Mouse (Mus musculus) midbrain, embryonic 16.5 days (tissue): Measurements from ENCODE around the gene BC035044. TPM values are rescaled to one million over a fixed set of nuclear protein-coding genes. Genes with fewer than 3 reads are reported as not detected.

Experiments
- ATAC-seq: fragments of 200-750 bp; cut with Nextera tagmentation; 2 replicates; pipeline ENCODE4 v1.8.0; 2017; ENCODE audit warnings: moderate TSS enrichment
- H3K27ac ChIP-seq: fragments of 300-500 bp; sonication (generic); 2 replicates; pipeline ENCODE4 v1.5.1; 2014; ENCODE audit warnings: mild to moderate bottlenecking, low read length, mixed read lengths
- H3K27me3 ChIP-seq: fragments of 300-500 bp; sonication (generic); 2 replicates; pipeline ENCODE4 v1.6.1; 2014; ENCODE audit warnings: low read depth, low read length, mixed read lengths; ENCODE audit not compliant: control insufficient read depth, insufficient read depth
- H3K36me3 ChIP-seq: fragments of 300-500 bp; sonication (generic); 2 replicates; pipeline ENCODE4 v1.6.1; 2014; ENCODE audit warnings: mild to moderate bottlenecking, low read length, moderate library complexity, mixed read lengths; ENCODE audit not compliant: control insufficient read depth, insufficient read depth
- H3K4me1 ChIP-seq: fragments of 300-500 bp; sonication (generic); 2 replicates; pipeline ENCODE4 v1.6.1; 2014; ENCODE audit warnings: mild to moderate bottlenecking, low read length, mixed read lengths; ENCODE audit not compliant: control insufficient read depth, insufficient read depth
- H3K4me2 ChIP-seq: fragments of 300-500 bp; sonication (generic); 2 replicates; pipeline ENCODE4 v1.6.1; 2014; ENCODE audit warnings: mild to moderate bottlenecking, low read length, mixed read lengths
- H3K4me3 ChIP-seq: fragments of 300-500 bp; sonication (generic); 2 replicates; pipeline ENCODE4 v1.5.1; 2014; ENCODE audit warnings: low read depth, mild to moderate bottlenecking, low read length, moderate library complexity, mixed read lengths
- H3K9ac ChIP-seq: fragments of 300-500 bp; sonication (generic); 2 replicates; pipeline ENCODE4 v1.6.1; 2014; ENCODE audit warnings: low read depth, low read length, mixed read lengths
- H3K9me3 ChIP-seq: fragments of 300-500 bp; sonication (generic); replicated peaks from 2 replicates; pipeline ENCODE4 v1.6.1; 2014; ENCODE audit warnings: mild to moderate bottlenecking, low read length, mixed read lengths; ENCODE audit not compliant: control insufficient read depth, poor library complexity, severe bottlenecking
- WGBS: fragments of 180-500 bp; shearing (Covaris S2); extraction: QIAGEN DNeasy Blood & Tissue Kit; methylation state at CpG from one replicate; pipeline ENCODE4 v1.1.7; 2014; 5-methylcytosine and 5-hydroxymethylcytosine counted together
- polyA plus RNA-seq: library from polyadenylated mRNA; unstranded; fragments of >200 nt; fragmentation: Nextera tagmentation; extraction: Ambion mirVana; gene quantifications from 2 replicates; pipeline ENCODE4 v1.2.1, GENCODE M21; 2015

Gene BC035044
- polyA plus RNA-seq, 1 experiment from 2014 or later: 0.23 TPM

DNA sequence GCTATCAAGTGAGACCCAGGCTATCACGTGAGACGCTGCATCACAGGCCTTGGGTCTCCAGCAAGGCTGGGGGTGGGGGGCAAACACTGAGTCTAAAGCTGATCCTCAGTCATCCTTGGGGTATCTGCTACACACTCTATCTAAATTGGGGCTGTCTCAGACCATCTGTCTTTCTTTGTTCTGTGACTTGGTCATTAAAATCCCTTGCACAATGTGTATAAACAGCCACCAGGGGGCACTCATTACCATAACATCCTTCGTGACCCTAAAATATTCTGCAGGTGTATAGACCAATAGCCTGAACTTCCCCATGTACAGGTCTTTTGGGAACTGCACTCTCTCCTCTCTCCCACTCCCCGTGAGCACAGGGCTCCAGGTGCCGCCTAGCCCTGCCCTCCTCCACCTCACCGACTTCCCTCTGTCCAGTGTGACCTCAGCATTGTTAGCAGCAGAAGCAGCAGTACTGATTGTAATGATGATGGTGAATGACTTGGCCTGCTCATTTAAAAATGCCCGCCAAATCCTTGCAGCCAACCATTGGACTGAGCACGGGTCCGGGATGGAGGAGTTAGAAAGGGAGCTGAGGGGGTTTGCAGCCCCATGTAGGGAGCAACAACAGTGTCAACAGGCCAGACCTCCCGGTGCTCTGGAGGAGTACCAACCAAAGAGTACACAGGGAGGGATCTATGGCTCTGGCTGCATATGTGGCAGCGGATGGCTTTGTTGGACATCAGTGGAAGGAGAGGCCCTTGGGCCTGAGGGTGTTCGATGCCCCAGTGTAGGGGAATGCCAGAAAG lies 36.7 kb downstream of the BC035044 start:
- H3K4me1 ChIP-seq: no peaks in the 10 kb centered on the region
- 44% methylated on average over 12 of the region's 12 CpGs for WGBS
- no peak overlapping the region for H3K4me3 ChIP-seq
- H3K27me3 ChIP-seq: no peaks in the 10 kb centered on the region
- peak overlapping the region; percentile 20 for H3K4me2 ChIP-seq
- no peaks in the 10 kb centered on the region for H3K9me3 ChIP-seq
- H3K36me3 ChIP-seq: no peaks in the 10 kb centered on the region
- H3K27ac ChIP-seq: no peak overlapping the region
- H3K9ac ChIP-seq: no peak overlapping the region
- peak; percentile 83 for ATAC-seq

GRCm38 (mm10) chr6:128852766-128853165 lies 38.2 kb downstream of the BC035044 start:
- no peaks in the 10 kb centered on the region for H3K36me3 ChIP-seq
- no peak overlapping the region for H3K4me3 ChIP-seq
- no peaks in the 10 kb centered on the region for H3K4me1 ChIP-seq
- H3K9me3 ChIP-seq: no peaks in the 10 kb centered on the region
- no peak overlapping the region for H3K4me2 ChIP-seq
- H3K27me3 ChIP-seq: no peaks in the 10 kb centered on the region
- 89% methylated on average over 3 of the region's 3 CpGs for WGBS
- H3K27ac ChIP-seq: no peak overlapping the region
- H3K9ac ChIP-seq: no peak overlapping the region
- no peak for ATAC-seq

GRCm38 (mm10) chr6:128851151-128851550 lies 39.8 kb downstream of the BC035044 start:
- ATAC-seq: no peak
- 87% methylated on average over 2 of the region's 2 CpGs for WGBS
- Histone ChIP-seq H3K9me3 (no peaks in the 10 kb centered on the region), H3K9ac (no peak overlapping the region), H3K27ac (no peak overlapping the region), H3K4me1 (no peaks in the 10 kb centered on the region), H3K4me2 (no peak overlapping the region), H3K4me3 (no peak overlapping the region), H3K27me3 (no peaks in the 10 kb centered on the region), H3K36me3 (no peaks in the 10 kb centered on the region)

GRCm38 (mm10) chr6:128850671-128851070 lies 40.3 kb downstream of the BC035044 start:
- Histone ChIP-seq H3K27me3 (no peaks in the 10 kb centered on the region), H3K9me3 (no peaks in the 10 kb centered on the region), H3K4me2 (no peak overlapping the region), H3K36me3 (no peaks in the 10 kb centered on the region), H3K9ac (no peak overlapping the region), H3K4me3 (no peak overlapping the region), H3K27ac (no peak overlapping the region), H3K4me1 (no peaks in the 10 kb centered on the region)
- ATAC-seq: no peak
- WGBS: 83% methylated on average over 2 of the region's 2 CpGs

- Histone ChIP-seq H3K9me3 (no peaks in the 10 kb centered on the region), H3K27ac (no peak overlapping the region), H3K36me3 (no peaks in the 10 kb centered on the region), H3K4me2 (no peak overlapping the region), H3K4me1 (no peaks in the 10 kb centered on the region), H3K9ac (no peak overlapping the region), H3K4me3 (no peak overlapping the region), H3K27me3 (no peaks in the 10 kb centered on the region)
- ATAC-seq: no peak
- 47% methylated on average over 2 of the region's 2 CpGs for WGBS
Measured at GRCm38 (mm10) chr6:128849902-128850301, 41.0 kb downstream of the BC035044 start.

DNA sequence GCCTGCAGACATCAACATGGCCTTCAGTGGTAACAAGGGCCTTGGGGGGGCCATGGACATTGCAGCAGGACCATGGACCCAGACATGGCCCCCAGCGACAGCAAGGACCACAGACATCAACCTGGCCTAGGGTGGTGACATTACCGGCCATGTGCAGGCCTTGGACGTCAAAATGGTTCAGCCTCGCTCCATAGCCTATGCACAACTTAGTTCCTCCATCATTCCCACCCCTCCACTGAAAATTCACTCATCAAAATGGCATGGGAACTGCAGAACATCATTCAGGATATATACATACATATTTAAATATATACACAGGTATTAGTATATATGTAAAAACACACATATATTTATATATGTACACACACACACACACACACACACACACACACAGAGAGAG lies 43.5 kb downstream of the BC035044 start:
- Histone ChIP-seq H3K36me3 (no peaks in the 10 kb centered on the region), H3K4me2 (no peak overlapping the region), H3K27me3 (no peaks in the 10 kb centered on the region), H3K9me3 (no peaks in the 10 kb centered on the region), H3K4me3 (no peak overlapping the region), H3K27ac (no peak overlapping the region), H3K4me1 (peaks cover 9% of the 10 kb centered on the region), H3K9ac (no peak overlapping the region)
- WGBS: 94% methylated on average over 4 of the region's 4 CpGs
- no peak for ATAC-seq

DNA sequence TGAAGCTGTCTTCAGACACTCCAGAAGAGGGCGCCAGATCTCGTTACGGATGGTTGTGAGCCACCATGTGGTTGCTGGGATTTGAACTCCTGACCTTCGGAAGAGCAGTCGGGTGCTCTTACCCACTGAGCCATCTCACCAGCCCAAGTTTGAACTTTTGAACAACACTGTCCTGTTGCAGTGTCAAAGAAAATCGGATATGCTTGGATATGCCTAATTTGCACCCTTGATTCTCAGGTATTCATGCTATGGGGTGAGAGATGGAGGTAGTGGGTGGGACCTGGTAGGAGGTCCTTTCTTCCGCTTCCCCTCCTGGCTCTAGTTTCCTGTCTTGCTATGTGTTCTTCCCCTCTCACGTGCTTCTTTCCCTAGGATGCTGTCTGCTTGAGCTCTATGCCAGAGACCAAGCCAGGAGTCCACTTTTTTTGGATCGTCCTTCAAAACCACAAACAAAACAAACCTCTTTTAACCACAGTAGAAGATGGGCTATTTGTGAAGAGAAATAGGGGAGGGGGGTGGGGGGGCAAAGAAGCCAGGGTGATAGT lies 44.9 kb downstream of the BC035044 start:
- H3K36me3 ChIP-seq: no peaks in the 10 kb centered on the region
- 73% methylated on average over 6 of the region's 9 CpGs for WGBS

DNA sequence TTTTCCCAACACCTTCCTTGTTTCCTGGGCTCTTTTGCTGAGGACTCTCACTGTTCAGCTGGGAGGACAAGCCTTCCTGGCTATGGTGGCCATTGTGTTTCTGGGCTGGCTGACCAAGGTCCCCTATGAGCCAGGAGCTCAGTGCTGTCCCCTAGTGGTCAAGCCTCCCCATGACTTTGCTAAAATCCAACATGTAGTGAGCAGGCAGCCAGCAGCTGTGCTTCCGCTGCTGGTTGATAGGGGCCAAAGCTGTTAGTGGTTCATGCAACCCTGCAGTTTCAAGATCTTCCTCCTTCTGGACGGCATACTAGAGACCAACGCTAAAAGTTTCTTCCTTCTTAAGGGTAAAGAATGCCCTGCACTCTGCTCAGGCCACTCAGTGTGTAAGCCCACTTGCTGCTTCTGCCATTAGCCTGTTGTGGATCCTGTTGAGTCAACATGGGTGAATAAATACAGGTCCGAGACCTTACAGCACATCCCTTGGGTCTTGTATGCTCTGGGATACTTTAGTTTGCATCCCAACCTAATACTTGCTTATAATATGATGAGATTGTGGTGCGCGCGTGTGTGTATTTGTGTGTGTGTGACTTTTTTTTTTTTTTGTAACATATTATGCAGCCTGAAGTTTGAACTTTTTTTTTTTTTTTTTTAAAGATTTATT lies 45.5 kb downstream of the BC035044 start:
- no peak overlapping the region for H3K4me3 ChIP-seq
- 24% methylated on average over 7 of the region's 7 CpGs for WGBS
- H3K4me2 ChIP-seq: 0 out of 2 replicates have a peak overlapping the region, but pooled peaks have one; percentile 7
- H3K36me3 ChIP-seq: no peaks in the 10 kb centered on the region
- no peak overlapping the region for H3K9ac ChIP-seq
- H3K4me1 ChIP-seq: peaks cover 16% of the 10 kb centered on the region
- no peak overlapping the region for H3K27ac ChIP-seq
- no peaks in the 10 kb centered on the region for H3K9me3 ChIP-seq
- no peaks in the 10 kb centered on the region for H3K27me3 ChIP-seq
- no peak for ATAC-seq

More for the DNA sequence above, 44.9 kb downstream of the BC035044 start:
- no peak for ATAC-seq
- Histone ChIP-seq H3K9ac (no peak overlapping the region), H3K4me1 (peaks cover 16% of the 10 kb centered on the region), H3K4me3 (no peak overlapping the region), H3K9me3 (no peaks in the 10 kb centered on the region), H3K4me2 (no peak overlapping the region), H3K27me3 (no peaks in the 10 kb centered on the region), H3K27ac (no peak overlapping the region)

DNA sequence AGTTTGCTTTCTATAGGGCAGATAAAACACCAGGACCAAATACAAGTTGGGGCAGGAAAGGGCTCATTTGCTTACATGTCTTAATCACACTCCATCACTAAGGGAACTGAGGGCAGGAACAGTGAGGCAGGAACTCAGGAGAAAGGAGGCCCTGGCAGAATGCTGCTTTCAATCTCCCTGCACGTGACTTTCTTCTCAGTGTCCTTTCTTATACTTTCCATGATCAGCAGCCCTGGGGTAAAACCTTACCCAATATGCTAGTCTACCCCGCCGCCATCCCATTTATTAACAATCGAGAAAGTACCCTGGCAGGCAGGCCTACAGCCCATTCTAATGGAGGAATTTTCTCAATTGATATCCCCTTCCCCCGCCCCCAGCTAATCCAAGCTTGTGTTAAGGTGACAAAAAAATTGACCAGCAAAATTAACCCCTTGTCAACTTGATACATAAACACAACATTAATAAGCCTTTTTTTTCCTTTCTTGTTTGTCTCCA lies 46.3 kb downstream of the BC035044 start:
- ATAC-seq: no peak
- Histone ChIP-seq H3K4me1 (peaks cover 21% of the 10 kb centered on the region), H3K9me3 (no peaks in the 10 kb centered on the region), H3K27me3 (no peaks in the 10 kb centered on the region), H3K4me3 (no peak overlapping the region), H3K27ac (peak overlapping the region; percentile 23; the same call in 1 of the 2 replicates), H3K4me2 (peak overlapping the region; percentile 69), H3K36me3 (no peaks in the 10 kb centered on the region), H3K9ac (peak overlapping the region; percentile 76; the same call in 1 of the 2 replicates)
- 73% methylated on average over 5 of the region's 5 CpGs for WGBS
